Mouse (Mus musculus): ENCODE results near the gene 4933427D14Rik.

Gene 4933427D14Rik

DNA sequence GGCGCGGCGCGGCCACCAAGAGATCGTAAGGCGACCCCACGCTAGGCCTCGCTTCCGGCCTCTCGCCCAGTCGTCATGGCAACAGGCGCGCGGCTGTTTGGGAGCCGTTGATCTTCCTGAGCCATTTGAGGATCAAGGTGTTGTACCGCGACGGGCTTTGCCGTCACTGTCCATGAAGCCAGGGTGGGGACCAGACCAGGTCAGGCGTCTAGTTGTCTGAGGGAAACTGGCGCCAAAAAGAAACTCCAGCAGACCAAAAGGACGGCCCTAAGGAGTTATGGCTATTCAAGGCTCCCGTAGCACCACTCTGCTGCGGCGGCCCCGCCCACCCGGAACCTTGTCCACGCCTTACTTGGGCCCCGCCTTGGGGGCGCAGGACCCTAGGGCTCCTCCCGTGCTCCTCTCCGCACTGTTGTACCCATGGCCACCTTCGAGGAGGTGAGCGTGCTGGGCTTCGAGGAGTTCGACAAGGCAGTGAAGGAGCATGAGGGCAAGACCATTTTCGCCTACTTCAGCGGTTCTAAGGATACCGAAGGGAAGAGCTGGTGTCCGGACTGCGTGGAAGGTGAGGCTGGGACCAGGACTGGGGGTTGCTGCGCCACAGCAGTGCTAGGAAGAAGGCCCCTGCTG is at the start of gene 4933427D14Rik, which contains the start of gene Txndc17:
4933427D14Rik (minus strand) TSS at position 256 of the 630 bp plus-strand sequence.
Txndc17 (plus strand) TSS at position 344 of the 630 bp plus-strand sequence.
- DNase-seq (ENCODE audit: low spot score) = peak; percentile 77

DNA sequence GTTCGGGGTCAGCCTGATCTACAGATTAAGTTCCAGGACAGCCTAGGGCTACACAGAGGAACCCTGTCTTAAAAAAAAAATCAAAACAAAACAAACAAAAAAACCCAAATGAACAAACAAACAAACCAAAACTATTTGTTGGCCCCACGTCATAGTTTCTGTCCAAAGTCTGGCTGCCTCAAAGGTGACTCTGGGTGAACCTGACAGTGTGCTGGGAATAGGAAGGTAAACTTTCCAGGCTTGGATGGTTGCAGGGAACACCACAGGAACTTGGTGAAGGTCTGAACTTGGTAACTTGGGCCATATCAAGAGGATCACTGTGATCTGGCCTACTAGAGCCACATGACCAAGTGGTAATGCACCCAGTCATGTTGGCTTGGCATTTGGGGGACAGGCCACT is 49.2 kb upstream of the 4933427D14Rik start:
- no peak for DNase-seq (ENCODE audit: low spot score)

- DNase-seq (ENCODE audit: low spot score) = no peak
These were observed 48.4 kb upstream of the 4933427D14Rik start for GRCm38 (mm10) chr11:72255629-72256028.

DNA sequence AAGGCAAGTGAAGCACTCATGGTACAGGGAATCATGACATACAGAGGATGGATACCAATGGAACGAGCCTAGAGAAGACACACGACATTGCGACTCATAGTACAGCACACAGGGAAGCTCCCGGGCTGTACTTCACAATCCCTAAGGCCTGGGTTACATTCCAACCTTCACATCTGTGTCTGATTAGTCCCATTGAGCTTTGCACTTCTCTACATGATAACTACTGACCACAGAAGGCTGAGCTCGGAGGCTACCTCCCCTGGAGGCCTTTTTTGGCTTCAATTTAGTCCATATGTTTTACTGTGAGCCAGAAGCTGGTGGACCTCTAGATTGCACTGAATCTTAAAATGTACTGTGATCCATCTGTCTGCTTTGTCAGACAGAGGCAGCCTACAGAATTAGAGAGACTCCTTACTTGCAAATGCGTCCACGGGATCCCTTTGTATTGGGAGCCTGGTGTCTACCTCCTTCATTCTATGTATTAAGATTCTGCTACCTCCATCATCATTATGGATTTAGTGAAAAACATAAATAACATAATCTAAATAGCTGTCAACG is 38.0 kb upstream of the 4933427D14Rik start:
- no peak for DNase-seq (ENCODE audit: low spot score)

DNA sequence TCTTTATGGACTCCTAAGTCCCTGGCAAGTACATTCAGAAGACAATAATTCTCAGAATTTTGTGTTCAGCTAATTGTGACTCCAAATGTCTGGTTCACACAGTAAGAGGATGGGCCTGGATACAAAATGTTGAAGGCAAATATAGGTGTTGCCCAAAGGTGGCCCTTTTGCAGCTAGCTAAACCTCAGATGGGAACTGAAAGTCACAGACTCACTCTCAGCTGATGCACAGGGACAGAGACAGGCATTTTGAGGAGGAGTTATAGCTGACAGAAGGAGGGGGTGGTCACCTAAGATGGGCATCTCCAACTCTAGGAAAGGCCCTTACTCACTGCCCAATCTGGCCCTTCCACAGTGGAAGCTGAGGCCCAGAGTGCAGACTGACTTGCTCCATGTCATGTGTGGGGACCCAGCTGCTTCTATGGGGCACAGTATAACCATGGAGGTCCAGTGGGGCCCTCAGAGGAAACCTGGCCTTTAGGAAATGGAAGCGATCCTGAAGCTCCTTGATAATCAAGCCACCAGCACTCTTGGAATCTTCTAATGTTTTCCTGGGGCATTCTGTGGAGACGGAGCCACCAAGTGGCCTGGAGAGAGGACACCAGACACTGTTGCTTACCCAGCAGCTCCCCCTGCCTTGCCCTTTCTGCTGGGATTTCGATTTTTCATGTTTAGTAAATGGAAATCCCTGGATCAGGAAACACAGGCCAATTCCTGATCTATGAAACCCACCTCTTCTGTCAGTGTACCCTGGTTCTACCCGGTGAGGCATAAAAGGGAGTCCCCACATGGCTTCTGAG is 33.0 kb upstream of the 4933427D14Rik start:
- no peak for DNase-seq (ENCODE audit: low spot score)

DNA sequence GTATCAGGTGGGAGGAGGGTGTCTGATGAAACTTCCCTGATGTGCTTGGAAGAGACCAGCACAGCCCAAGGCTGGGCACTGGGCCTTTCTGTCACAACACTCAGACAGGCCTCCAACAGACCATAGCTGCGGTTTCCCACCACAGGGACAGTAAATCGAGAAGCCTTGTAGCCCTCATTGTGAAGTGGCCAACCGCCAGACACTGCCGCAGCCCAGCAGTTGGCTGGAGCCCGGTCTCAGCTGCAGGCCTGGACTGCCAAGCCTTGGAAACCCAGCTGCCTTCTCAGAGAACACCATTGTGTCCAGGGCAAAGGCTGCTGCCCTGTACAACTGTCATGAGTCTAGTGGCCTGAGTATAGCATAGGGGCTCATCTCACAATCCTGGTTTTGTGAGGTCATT is 26.8 kb upstream of the 4933427D14Rik start:
- DNase-seq (ENCODE audit: low spot score) = no peak

- no peak for DNase-seq (ENCODE audit: low spot score)
These were observed 25.7 kb upstream of the 4933427D14Rik start for GRCm38 (mm10) chr11:72232991-72233390.

DNA sequence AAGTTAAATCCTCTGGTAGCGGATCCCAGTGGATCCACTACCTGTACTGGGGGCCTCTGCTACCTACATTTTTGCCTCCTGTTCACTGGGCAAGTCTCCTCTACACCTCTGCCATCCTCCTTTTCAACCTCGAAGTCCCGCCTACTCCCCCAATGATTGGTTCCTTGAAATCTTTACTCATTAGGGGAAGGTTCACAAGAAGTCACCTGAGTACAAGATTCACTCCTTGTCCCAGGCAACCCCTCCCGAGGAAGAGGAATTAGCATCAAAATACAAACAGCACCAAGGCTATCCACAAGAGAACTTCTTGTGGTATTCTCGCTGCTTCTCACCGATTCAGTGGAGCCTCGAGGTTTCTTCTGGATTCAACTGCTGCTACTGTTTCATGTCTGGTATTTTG is 24.8 kb upstream of the 4933427D14Rik start:
- DNase-seq (ENCODE audit: low spot score) = no peak

GRCm38 (mm10) chr11:72228513-72228912 is 21.3 kb upstream of the 4933427D14Rik start:
- DNase-seq (ENCODE audit: low spot score) = no peak

DNA sequence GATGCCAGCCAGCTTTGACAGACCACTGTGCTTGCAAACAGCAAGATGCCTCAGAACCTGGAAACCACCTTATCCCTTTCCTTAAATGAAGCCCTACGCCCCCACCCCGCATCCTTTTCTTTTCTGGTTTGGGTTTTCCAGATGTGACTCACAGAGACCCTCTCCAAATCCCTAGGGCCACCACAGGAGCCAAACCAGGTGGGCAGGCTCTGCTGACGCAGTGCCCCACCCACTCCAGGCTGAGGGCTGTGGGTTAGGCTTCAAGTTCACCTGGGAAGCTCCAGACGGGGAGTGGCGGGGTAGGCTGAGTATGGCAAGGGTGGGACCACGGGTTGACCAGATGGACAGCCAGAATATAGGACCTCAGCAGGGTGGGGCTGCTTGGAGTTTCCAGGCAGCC is 19.6 kb upstream of the 4933427D14Rik start:
- DNase-seq (ENCODE audit: low spot score) = no peak

DNA sequence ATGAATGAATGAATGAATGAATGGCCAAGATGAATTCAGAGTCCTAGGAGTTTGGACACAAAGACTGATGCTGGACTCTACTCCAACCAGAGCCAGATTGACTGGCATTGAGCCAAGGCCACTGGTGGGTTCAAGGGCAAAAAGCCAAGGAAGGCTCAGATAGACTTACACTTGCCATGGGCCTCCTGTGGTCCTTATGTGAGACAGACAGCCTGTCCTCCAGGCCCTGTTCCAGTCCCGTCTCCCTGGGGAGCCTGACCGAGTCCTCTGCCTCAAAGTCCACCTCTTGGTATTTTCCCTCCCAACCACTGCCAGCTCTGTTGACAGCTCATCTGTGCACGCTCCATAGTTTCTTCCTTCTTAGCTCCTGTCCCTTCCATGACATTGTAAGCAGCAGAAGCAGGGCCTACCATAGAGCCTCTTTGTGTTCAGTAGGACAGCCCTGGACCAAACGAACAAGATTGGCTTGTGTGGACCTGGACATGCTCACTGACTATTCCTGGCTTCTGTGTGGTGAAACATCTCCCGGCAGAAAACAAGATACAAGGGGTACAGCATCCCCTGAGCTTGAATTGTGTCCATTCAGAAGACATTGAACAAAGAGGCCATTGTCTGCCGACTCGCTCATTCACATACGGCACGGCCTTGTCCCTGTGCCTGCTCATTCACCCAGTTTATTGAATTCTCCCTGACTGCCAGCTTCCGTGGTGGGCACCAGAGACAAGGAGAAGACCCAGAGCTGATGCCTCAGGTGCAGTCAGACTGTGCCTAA is 18.9 kb upstream of the 4933427D14Rik start:
- DNase-seq (ENCODE audit: low spot score) = no peak

DNA sequence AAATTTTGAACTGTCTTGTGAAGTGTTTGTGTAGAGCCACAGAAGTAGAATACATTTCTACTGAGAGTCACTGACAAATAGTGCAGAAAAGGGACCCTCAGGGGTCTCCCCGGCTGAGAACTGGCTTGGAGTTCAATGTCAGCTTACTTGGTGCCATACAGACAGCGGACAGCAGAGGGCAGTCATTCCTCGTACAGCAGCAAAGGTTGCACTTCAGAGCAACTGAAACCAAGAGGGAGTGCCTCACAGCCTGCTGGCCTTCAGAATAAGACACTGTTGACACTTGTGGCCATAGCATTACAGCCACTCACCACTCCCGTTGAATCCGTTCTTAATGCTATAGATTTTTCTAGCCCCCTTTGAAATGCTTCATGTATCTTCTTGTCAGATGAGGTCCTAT is 17.6 kb upstream of the 4933427D14Rik start:
- no peak for DNase-seq (ENCODE audit: low spot score)

DNA sequence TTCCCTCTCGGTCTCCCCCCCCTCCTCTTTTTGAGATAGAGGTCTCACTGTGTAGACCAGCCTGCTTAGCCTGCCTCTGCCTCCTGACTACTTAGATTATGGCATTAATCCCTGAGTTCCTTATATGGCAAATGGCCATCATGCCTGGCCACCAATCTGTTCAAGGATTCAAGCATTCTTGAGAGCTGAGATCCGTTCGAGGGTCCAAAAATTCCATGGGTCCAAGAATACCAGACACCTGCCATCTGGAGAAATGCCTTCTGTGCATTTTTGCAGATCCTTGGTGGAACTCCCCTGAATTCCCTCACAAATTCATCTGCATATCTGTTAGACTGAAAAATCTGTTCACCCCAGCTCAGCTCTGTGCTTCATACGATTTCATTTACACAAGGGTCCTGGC is 16.2 kb upstream of the 4933427D14Rik start:
- DNase-seq (ENCODE audit: low spot score) = no peak

DNA sequence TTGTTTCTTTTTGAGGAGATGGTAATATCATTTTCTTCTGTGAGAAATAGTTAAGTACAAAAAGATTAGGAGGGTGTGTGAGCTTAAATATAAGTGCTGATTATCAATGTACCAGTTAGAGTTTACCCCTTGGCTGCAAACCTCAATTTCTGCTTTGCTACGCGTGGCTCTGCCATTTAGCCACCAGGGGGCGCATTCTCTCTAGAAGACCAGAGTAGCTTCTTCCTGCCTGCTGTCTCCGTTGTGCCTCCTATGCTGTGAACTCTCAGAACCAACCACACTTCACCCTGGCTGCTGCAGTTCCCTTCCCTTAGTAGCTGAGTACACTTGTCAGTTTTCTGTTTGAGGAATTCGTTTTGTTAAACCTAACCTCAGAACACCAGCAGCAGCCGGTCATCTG is 14.0 kb upstream of the 4933427D14Rik start:
- DNase-seq (ENCODE audit: low spot score) = no peak

- DNase-seq (ENCODE audit: low spot score) = no peak
These were observed 9.9 kb upstream of the 4933427D14Rik start for GRCm38 (mm10) chr11:72217116-72217515.

DNA sequence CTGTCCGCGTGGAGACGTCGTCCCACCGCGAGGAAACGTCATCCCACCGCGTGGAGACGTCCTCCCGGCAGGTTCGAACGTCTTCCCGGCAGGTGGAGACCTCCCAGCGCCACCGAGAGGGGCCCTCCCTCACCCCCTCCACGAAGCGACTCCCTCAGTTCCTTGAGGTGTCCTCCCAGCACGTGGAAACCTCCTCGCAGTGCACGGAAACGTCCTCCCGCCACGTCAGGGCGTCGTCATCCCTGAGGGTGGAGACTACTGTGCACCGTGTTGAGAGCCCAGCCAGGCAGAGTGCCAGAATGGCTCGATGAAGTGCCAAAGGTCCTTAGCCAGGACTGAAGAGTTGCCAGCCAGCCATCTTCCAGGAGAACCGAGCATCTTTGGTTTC is 8.1 kb upstream of the 4933427D14Rik start, which contains the start of gene Med31:
Med31 (minus strand) TSS at position 183 of the 388 bp plus-strand sequence.
- DNase-seq (ENCODE audit: low spot score) = peak; percentile 59

DNA sequence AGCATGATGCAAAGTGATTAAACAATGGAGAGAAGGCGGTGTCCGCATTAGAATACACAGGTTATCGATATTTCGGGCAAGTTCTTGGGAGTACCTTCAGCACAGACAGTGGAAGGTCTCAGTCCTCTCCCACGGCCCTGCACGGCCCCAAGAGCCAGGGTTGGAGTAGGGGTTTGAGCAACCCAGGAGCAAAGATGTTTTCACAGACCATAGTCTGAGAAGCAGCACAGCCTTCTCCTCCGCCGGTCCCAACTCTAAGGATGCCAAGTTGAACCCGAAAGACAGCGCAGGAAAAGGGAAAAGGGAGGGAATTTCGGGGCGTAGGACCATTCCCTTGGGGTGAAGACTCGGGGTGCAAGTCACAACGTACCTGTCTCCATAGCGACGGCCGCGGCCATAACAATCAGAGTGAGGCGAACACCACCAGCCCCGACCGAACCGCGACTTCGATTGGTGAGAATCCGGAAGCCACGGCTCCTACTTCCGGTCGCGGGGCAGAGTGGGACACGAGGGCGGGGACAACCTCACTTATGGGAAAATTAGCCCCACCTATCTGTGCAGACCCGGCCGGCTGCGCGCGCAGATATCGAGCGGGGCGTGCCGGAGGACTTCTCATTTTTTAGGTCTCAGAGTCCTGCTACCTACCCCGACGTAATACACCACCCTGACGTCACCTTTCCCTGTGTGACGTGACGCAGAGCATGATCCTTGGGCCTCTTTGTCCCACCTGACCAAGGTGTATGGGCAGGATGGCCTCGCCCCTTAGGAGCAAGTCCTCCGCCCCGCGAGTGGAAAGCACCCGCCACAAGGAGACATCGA is 7.5 kb upstream of the 4933427D14Rik start:
- DNase-seq (ENCODE audit: low spot score) = peak; percentile 90

DNA sequence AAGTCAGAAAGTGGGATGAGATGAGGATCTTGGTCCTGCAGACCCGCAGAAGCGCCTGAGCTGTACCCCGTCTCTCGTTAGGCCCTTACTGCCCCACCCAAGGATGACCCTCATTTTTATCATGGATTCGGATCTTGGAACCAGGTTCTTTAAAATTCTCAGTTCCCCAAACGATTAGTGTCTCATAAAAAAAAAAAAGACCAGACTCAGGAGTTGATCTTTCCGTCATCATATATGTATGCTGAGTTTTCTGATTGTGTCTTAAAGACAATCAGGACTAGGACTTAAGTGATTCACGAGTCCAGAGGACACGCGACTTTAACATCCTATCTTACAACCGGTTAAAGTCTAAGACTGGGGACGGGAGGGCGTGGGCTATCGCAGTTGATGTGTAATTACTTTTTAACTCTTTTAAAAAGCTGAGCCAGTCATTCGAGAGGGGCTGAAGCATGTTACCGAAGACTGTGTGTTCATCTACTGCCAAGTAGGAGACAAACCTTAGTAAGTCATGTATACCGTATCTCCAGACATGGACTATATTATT is 647 bp upstream of the 4933427D14Rik start:
- DNase-seq (ENCODE audit: low spot score) = no peak

GRCm38 (mm10) chr11:72206341-72207203 is 687 bp downstream of the 4933427D14Rik start, which contains the start of gene Gm43951:
TSS of gene Gm43951 (minus strand) at chr11:72206840.
- DNase-seq (ENCODE audit: low spot score) = no peak

- DNase-seq (ENCODE audit: low spot score) = no peak
These were observed 2.0 kb downstream of the 4933427D14Rik start for GRCm38 (mm10) chr11:72205256-72205655.

Data from ovary, adult 18-20 months (tissue).